Mouse (Mus musculus): Measurements from ENCODE around the gene Myt1.

DNA sequence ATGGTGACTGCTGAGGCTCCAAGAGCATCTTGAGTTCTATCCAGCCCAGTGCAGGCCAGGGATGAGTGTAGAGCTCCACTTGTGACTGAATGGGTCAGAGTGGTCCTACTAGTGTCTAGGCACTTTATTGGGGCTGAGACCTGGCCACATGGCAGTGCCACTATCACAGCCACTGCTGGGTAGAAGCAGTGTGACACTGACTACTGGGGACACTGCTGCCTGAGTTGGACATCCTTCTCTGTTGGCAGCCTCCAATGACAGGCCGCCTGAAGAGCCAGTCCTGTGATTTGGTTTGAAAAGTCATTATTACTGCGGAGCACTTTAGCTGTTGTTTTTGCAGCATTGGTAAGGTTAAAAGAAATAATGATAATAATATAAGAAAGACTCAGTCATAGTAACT is 10.1 kb downstream of the Myt1 start:
- TF ChIP-seq EP300 (IDR thresholded peaks at IDR 0.05) (no peak), CTCF (IDR thresholded peaks at IDR 0.05) (no peak)

Data from lung, postnatal 0 days (tissue).